Mouse (Mus musculus) layer of hippocampus, adult 9-11 months (tissue): ENCODE measurements around the gene Sycp2.
"Not testable (repeated sequence)": the region's sequence is repeated elsewhere in the genome, so short reads cannot be mapped to it uniquely, and the experiment has no call there.

ENCODE experiments used
- DNase-seq: peaks from one replicate; pipeline ENCODE4 v3.0.0; 2022

Sycp2 gene

DNA sequence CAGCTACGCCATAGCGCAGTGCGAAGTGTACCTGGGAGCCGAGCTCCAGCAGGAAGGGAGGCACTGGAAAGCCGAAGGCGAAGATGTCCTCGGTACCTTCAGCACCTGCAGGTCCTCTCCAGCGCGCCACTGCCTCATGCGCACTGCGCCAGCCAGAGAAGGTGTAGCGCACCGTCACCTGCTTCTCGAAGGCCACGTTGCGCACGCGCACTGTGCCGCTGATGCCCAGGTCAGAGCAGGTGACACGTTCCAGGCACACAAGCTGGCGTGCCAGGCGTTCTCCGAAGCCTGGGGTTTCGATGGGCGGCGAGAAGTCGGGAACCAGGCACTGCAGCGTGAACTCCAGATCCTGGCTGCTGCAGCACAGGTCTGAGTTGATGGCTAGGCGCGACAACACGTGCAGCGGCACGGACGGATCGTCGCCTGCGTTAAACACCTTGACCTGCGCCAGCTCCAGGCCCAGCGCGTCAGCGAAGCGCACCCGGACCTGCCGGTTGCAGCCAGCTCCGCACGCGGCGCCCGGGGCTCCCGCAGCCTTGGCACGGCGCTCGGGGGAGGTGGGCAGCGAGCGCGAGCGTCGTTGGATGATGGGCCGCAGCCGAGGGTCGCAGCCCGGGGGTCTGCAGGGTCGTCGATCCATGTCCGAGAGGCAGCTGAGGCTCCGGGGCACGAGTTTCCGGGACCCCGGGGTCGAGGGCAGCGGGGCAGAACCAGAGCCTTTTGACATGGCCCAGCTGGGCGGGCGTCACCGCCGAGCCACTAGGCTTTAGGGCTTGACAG is 6.2 kb upstream of the Sycp2 start:
- peak; percentile 51 for DNase-seq

DNA sequence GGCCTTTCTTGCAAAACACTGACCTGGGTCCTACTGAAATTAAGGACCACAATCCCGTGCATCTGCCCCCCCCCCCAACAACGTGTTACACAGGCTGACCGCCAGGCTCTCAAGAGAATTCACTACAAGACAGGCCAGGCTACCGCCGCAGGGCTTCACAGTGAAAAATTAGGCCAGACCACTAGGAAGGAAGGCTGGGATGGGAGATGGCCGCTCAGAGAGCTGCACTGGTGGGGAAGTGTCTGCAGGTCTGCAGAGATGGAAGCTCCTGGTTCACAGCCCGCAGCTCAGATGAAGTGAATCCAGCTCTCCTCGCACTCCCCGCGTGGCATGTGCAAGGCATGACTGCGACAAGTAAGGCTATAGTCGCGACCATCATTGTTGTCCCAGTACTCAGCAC is 5.6 kb upstream of the Sycp2 start:
- DNase-seq: no peak

DNA sequence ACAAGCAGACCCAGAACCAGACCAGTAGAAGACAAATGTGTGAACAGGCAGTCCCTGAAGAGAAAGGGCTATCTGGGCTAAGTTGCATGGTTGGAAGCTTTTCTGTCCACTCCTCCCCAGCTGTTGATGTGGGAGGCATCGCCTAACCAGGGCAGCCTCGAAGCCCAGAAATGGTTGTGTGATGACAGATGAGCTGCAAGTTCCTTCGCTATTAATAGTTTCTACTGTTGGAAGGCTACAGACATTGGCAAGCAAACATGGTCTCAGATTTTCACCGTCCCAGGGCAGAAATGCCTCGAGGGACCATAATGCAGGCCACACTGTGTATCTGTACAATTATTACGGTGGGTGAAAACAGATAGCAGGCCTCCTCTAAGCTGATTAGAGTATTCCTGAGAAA is 5.1 kb upstream of the Sycp2 start:
- no peak for DNase-seq

DNA sequence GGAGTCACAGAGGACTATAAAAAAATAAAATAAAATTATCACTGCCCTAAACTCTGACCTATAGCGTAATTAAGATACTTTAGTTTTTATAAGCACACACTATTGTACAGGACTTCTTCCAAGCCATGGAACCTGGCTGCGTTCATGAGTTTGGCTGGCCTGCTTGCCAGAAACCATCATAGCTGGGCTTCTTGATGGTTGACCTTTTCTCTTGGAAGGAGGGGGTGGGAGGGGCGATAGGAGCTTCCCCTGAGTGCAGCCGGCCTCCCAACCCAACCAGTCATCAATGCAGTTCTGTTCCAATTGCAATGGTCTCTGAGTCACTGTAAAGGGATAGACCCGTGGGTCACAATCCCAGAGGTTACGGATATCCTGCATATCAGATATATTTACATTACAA is 2.8 kb upstream of the Sycp2 start:
- no peak for DNase-seq

DNA sequence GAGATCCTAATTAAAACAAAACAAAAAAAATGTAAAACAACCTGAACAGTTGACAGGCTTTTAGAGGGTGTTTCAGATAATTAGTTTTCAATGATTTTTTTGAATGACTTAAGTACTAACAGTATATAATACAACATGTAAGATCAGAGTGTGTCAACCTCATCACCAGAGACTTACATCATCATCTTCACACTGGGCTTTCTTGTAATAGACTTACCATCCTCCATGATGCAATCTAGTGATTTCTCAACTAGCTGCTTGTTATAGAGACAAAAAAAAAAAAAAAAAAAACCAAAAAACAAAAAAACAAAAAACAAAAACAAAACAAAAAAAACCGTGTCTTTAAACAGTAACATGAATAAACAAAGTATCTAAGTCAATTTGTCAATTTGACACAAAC is 1.5 kb upstream of the Sycp2 start:
- no peak for DNase-seq

DNA sequence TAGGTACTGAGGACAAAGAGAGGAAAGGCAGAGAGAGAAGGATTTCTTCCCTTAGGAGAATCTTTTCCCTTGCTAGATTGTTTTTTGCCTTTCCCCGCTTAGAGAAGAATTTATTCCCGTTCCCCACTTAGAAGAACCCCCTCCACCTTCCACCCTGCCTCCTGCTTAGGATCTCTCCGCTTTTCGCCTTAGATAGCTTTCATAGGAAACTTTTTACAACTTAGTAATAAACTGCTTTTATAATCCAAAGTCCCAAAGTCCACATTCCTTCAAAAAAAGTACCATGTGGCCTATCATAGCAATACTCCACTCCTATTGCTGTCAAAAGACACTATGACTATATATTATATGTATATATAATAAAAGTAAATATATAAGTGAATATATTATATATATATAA is 64.9 kb downstream of the Sycp2 start:
- no peak for DNase-seq

DNA sequence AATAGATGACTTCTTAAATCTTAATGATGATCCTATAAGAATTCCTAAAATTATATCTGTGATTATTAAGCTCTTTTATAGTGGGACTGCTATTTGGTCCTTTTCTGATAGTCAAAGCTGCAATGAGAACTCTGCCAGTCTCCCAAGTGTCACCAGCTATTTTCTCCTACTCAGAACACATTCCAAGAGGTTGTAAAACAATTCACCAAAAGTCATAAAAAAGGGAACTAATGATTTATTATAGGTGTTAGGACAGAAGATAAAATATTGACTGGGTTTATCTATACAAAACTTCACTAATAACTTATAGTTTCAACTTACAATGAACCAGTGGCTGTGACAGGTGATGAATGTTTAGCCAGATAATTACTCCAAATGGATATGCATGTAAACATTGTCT is 65.4 kb downstream of the Sycp2 start:
- not testable (repeated sequence) for DNase-seq

DNA sequence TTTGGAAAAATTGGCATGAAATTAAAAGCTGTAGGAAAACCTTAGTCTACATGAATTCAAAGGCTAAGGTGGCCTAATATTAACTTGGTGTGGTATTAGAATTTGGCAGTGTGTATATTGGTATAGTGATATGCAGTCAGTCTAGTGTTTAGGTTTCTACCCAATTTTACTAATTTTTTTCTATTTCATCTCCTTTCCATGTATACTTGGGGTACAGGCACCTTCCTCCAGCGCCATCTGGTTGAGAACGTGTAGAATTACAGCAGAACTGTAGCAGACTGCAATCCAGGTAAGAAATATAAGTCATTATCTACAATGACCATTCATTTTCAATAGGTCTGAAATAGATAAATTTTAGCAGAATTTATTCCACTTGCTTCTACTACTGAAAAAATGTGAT is 68.4 kb downstream of the Sycp2 start:
- no peak for DNase-seq

DNA sequence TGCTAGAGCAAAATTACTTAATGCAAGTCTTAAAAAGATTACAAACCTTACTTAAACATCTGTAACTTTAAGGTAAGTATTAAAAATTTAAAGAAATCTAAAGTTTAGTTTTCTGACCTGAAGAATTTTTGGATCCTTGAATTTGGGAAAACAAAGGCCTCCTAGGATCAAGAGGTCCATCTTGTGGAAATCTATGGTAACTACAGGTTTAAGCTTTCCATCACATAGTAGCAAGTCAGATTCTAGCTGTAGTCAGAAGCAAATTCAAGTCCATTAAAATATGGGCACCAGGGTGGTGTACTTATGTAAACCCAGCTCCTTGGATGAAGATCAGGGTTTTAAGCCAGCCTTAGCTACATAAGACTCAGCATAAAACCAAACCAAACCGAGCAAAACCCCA is 69.6 kb downstream of the Sycp2 start:
- no peak for DNase-seq

DNA sequence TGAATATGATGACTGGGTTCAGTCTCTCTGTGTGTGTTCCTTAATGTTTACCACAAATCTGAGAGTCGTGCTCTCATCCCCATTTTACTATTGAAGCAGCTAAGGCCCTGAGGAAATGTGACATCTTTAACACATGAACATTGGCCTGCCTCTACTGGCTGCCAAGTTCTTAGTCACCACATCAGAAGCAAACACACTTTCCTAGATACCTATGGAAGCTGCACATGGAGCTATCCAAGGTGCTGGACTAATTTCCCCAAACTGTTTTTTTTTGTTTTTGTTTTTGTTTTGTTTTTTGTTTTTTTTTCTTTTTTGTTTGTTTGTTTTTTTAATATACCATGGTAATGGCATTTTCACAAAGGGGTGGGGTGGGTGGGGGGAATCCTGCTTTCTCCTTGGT is 77.5 kb downstream of the Sycp2 start:
- no peak for DNase-seq

DNA sequence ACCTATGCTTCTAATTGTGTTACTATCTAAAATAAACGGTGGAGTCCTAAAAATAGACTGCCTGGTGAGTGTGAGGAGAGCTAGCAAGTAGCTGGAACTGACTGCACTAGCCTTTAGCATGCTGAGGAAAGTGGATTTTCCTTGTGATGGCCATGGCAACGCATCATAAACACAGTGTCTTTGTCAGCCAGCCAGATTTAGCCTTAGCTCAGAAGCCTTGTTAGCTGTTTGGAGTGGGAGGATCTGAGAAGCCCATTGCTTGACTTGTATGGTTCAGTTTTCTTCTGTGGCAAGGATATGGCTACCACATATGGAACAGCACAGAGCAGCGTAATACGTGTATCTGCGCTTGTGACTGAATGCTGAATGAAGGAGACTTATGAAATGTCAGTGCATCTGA is 77.9 kb downstream of the Sycp2 start:
- DNase-seq: peak; percentile 35

DNA sequence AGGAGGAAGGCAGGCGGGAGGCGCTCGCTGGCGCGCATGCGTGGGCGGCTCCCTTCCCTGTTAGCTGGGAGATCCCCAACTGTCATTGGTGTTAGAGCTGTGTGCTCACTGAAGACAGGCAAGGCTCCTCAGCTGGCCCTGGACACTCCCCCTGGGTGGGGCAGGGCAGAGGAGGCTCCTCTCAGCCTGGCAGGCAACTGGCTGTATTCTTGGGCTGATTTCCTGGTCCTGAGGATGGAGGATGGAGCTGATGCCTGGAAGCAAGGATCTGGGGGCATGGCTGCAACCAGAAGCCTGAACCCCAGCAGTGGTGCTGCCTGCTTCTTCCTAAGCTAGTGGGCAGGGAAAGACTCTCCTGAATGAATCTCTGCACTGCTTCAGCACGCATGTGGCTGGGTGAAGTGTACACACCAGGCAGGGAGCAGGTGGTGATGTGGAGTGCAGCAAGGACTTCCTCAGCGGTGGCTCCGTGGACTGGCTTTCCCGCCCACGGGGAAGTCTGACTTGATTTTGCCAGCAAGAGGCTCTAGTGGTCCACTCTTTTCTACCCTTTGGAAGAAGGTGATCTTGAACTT is 79.9 kb downstream of the Sycp2 start:
- DNase-seq: peak; percentile 88

DNA sequence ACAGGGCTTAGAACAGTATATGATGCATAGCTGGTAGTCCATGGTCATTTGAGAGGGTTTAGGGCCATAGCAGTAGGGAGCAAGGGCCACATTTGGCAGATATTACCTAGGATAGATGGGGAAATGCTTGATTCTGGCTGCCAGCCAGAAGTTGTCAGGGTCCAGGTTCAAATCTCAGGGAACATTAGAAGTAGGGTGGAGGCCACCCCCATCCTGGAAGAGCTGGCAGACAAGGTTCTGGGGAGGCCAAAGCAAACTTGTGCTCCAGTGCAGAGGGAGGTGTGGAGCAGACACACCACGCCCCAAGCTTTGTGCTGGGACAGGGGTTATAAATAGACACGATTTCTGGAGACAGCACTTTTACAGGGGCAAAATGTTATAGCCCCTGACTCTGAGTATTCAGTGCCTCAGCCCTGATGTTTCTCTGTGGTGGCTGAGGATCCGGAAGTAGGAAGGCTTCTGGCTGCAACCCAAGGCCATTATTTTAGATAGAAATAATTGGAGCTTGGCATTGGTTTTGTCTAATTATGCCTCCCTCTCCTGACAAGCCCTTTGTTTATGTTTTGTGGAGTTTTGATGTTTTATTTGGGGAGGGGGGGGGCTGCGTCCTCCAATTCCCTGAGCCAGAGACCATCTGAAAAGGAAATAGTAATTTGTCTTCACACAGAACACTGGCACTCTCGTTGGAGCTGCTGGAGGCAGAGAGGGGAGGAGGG is 80.6 kb downstream of the Sycp2 start:
- DNase-seq: no peak

DNA sequence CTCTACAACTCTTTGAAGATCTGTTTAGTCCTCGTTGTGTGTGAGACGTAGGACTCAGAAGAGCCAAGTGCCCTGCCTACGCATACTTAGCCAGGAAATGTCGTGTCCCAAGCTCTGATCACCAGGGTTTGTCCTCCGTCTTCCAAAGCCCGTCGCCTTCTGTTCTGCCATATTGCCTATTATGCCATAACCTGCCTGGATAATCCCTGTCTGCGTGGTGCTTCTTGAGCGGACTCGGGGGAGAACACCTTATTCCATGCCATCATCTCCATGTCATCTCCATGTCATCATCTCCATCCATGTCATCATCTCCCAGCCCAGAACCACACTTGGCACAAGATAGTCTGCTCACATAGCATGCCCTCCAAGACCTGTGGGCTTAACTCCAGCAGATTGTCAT is 81.4 kb downstream of the Sycp2 start:
- no peak for DNase-seq

DNA sequence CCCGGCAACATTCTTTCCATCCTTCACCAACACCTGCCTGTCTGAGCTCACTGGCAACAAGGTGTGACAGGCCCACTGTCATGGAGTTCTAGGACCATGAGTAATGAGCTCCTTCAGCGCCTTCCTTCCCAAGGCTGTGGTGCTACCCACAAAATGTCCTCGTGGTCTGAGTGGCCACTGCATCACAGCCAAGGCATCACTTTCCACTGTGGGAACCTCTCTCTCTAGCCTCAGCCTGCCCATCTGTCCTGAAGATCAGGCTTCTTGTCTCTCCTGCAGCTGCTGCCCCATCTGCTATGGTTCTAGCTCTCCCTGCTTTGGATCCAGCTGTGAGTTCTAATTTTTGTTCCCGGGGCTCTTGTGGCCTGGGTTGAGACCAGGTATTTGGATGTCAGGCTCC is 82.7 kb downstream of the Sycp2 start:
- DNase-seq: no peak

DNA sequence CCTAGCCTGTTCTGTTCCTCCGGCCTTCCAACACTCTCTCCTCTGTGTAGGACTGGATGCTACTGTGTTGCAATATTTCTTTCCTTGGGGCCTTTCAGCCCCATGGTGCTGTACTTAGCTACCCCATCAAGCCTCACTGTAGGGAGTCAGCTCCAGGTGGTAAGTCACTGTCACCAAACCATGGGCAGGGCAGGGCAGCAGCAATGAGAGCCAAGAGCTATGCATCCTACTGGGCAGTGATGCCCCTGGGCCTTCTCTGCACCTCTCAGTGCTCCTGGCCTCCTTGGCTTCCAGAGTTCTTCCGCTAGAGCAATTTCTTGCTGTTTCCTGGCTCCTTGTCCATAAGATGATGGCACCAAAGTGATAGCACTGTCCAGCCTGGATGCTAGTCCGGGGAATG is 83.1 kb downstream of the Sycp2 start:
- DNase-seq: no peak

DNA sequence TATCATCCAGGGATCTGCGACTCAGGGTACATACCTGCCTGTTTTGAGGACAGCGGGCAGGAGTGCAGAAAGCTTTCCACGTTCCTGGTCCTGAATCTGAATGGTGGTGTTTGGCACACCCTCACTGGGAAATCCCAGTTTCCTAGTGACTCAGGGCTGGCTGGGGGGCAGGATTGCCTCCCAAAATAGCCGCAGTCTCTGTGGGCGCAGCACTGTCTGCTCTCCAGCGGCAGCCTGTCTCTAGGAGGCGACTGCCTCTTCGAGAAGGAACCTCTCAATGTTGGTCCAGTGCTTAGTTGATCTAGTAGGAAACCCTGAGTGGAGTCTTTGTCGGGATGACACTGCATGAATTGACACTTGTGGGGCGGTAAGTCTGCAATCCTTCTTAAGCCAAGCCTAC is 86.2 kb downstream of the Sycp2 start:
- no peak for DNase-seq

DNA sequence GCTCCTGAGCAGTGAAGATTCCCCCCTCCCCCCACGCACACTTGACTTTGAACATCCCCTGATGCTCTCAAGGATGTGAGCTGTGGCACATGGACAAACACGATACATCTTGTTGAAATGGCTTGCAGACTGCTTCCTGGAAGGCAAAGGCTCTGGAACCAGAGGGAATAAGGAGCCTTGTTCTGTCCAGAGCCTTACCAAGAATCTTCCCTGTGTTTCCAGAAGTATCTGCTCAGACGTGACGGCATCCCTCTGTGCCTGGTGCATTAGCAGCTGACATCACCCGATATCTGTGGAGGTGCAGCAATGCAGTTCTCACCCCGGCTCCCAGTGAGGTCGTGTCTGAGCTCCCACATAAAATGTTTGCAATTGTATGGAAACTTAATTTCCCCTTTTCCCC is 87.7 kb downstream of the Sycp2 start:
- DNase-seq: no peak

DNA sequence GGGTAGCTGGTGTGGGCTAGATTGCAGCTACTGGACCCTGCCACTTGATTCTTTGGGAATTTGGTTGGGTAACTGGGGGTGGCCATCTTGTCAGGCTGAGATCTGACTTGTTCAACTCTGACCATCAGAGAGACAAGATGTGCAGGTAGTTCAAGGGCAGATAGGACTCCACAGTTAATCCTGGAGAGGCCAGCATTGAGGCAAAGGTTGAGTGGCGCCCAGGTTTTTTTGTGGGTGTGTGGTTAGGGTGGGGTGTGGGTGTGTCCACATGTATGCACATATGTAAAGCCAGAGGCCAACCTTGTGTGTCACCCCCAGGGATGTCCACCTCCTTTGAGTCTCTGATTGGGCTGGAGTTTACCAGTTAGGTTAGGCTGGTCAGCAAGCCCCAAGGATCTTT is 91.2 kb downstream of the Sycp2 start:
- DNase-seq: no peak

DNA sequence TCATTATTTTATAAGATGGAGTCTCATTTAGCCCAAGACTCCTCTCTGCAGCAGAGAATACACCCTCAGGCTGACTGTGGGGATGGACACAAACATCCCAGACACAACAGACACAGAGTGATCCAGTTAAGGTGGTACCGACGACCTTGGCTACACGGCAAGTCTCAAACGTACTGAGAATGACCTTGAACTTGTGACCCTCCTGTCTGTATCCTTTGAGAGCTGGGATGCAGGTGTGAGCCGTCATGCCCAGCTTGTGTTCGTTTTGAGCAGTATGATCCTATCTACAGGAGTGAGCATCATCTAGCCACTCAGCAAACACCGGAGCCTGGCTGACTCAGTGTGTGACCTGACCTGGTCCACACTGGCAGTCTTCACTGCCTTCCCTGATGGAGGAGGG is 93.9 kb downstream of the Sycp2 start:
- DNase-seq: no peak

DNA sequence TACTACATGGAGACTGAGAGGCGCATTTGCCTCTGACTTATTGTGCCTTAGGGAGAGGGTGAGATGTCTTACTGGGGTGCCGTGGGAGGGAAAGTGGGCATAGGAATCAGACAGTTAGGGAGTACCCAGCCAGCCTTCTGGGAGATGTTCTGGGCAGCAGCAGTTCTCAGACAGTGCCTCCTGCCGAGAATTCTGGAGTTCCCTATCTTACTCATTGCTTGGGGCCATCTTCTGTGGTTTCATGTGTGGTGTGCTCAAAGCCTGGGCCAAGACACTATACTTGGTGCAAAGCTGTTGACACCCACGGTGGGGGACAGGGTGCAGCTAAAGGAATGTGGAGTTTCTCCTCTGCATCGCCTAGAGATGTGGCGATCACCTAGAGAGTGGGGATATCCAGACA is 102.8 kb downstream of the Sycp2 start:
- no peak for DNase-seq

DNA sequence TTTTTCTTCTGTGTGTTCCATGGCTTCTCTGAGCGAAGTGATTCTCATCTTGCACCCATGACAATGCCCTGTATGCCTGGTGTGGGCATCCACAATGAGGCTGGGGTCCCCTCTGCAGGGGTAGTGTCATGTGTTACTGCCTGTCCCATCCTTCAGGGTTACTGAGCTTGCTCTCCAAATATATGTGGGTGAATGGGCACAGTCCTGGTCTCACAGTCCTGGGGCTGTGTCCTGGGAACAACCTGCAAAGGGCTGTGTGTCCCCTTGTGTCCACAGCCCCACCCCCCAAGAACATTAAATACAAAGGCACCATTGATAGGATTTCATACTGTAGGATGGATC is 103.3 kb downstream of the Sycp2 start:
- DNase-seq: no peak

DNA sequence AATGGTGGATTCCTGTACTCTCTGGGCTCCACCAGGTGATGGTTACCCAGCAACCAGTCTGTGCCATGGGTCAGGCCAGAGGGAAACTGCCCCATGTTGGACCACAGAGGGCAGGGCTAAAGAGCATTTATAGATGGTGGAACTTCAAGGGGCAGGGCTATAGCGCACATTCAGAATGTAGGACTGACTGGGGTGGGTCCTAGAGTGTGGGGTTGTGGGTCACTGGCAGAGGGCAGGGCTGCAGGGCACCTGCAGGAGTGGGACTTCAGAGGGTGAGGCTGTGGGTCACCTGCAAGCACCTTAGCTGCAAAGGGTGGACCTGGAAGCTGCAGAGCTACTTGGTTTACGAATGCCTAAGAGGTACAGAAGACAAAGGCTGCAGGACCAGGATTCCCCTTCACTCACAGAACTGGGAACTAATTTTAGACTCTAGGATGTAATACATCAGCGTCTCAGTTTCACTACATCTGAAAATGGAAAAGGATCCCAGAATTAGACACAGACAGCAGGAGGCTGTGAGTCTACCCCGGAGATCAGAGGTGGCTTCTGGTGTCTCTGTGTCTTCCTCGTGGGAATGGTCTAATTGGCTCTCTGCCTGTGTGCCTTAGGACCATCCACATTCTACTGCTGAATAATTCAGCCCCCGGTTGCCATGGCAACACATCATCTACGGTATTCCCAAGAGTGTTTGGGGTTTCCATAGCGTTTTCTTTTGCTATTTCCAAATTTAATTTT is 103.9 kb downstream of the Sycp2 start:
- DNase-seq: peak; percentile 52
